Mouse (Mus musculus) cerebellum, adult 2 months (tissue): ENCODE results near the gene Ppargc1a.

Experiments used
- CTCF ChIP-seq: fragments of 200-500 bp; IDR thresholded peaks from 2 replicates; pipeline ENCODE4 v1.5.1; 2011; ENCODE audit warnings: low read depth, mild to moderate bottlenecking, control low read depth, low read length, moderate library complexity, borderline replicate concordance; ENCODE audit not compliant: insufficient read depth
- POLR2A ChIP-seq: fragments of 200-500 bp; IDR thresholded peaks from 2 replicates; pipeline ENCODE4 v1.6.1; 2011; ENCODE audit warnings: low read length, control low read depth, borderline replicate concordance; ENCODE audit not compliant: insufficient read depth

- TF ChIP-seq POLR2A (no peak), CTCF (no peak)
Observed at GRCm38 (mm10) chr5:51478319-51478994, 89.1 kb downstream of the Ppargc1a start.
